Mouse (Mus musculus): ENCODE data around the gene Dvl3.
A peak's percentile ranks its signal among the peaks of the same experiment; 100 is the strongest.

Gene Dvl3

DNA sequence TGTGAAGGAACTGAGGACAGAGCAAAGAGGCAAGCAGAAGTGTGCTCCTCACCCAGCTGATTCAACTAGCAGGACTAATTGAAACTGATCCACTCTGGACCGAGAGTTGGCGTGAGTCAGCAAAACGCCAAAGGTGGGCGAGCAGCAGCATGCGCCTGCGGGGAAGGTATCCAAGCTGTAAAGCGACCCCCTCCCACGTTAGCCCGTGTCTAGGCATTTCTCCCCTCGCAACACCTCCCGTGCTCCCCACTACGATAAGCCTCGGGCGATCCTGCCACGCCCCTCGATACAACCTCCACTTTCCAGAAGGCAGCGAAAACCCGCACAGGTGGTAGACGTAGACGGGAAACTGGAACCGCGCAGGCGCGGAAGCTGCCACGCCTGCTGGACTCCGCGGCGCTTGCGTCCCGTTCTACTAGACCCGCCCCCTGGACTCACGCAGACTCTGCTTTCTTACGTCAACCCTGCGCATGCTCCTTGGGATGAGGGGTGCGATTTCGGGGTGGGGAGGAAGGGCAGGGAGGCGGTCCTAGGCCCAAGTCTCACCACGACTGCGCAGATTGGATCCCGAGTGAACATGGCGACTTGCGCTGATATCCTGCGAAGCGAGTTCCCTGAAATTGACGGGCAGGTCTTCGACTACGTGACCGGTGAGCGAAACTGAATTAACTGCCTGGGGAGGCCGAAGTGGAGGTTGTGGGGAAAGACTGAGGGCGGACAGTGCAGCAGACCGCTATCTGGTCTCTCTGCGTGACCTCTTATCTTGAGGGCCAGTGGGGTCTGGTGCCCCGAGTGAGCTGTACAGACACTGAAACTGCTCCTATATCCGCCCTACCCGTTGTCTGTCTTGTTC lies 31.5 kb downstream of the Dvl3 start, which contains the start of gene Abcf3:
Abcf3 (plus strand) TSS at position 482 of the 853 bp plus-strand sequence.
- DNase-seq = peak; percentile 96

DNA sequence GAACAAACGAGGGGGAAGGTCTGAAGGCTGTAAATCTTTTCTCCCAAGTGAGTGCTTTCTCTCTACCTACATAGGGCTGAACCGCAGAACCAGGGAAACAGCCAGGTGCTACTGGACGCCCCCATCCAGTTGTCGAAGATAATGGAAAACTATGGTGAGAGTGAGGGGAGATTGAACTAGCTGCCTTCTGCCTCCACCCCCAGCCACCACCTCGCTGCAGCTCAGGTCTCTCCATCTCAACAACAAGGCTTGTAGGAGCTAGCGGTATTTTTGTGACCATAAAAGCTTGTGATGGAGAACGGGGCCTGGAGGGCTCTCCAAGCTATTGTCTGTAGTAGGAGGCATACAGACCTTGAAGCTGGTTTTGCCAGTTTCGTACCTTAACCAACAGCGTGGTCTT lies 32.4 kb downstream of the Dvl3 start:
- no peak for DNase-seq

DNA sequence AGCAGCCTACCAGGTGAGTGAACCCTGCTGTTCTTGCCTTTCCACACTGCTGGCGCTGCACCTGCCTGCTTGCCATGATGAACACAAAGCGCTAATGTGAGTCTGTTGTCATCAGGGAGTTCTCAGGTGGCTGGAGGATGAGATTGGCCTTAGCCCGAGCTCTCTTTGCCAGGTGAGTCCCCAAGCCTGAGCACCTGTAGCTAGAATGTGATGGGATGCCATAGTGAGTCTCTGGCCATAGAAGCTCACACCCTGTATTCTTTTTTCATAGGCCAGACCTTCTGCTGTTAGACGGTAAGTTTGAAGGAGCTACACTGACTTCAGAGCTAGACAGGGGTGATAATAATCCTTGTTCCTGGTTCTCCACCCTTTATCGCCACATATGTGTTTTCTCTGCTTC lies 34.9 kb downstream of the Dvl3 start:
- no peak for DNase-seq

DNA sequence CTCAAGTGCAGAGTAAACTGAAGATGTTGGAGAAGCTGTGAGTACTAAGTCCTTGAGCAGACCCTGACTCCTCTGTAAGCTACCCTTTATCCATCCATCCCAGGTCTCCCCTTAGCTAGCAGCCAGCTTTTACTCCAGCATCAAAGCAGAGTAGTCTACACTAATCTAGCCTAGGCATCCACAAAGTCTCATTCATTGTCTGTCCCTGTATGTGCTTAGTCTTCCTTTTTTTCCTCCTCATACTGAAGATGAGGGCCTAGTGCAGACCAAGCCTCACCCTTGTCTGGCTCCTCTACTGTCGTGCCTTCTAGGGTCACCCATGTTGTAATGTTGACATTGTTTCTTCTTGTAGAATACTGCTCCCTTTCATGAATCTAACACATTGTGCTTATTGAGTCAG lies 35.8 kb downstream of the Dvl3 start:
- no peak for DNase-seq

DNA sequence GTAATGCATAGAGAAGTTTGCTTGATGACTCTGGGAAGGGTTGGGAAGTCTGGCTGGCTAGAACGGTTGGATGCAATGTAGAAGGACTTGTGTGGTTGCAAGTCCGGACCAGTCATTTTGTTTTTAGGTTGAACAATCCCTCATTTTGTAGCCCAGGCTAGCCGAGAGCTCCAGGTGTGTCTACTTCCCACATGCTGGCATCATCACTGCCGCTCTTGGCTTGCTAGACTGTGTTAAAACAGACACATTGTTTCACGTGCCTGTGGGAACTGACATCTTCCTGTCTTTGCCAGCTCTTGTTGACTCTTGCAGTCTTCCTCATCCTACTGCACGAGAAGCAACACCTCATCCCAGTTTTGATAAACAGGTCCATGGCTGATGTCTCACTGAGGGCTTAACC lies 38.2 kb downstream of the Dvl3 start:
- DNase-seq = no peak

DNA sequence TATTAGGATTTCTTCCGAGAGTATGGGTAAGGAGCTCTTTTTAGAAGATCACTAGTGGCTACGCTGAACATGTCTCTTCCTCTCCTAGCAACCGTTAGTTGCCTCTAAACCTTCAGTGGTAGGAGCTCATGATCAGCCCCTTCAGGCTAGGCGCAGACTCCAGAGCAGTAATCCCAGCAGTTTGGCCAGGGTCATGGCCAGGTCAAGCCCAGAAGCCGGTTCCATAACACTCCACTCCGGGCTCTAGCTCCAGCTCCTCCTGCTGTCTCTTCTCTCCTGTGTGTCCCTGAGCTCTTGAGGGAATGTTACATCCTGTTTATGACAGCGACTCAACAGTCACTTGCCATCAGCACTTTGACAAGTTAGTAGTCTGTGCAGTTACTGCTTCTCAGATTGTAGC lies 40.6 kb downstream of the Dvl3 start:
- DNase-seq = no peak

DNA sequence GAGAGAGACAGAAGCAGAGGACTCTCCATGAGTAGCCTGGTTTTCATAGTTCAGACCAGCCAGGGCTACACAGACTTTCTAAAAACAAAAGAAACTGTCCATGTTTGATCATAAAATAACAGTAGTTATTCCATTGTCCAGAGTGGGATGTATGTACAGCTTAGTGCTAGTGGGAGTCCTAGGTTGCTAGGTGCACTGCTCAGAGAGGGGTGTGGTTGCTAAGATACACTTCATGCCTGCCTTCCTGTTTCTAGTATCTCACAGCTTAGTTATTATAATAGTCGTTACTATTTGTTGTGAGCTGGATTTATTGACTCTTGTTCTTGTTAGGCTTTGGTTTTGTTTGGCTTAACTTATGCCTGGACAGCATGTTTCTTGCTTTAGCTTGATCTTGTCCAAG lies 48.3 kb downstream of the Dvl3 start:
- no peak for DNase-seq
